Mouse (Mus musculus): ENCODE results near the gene 5330417H12Rik. TPM values are rescaled to one million over a fixed set of nuclear protein-coding genes. Genes with fewer than 3 reads are reported as not detected.

Gene 5330417H12Rik
- polyA plus RNA-seq, 1 experiment = not detected

DNA sequence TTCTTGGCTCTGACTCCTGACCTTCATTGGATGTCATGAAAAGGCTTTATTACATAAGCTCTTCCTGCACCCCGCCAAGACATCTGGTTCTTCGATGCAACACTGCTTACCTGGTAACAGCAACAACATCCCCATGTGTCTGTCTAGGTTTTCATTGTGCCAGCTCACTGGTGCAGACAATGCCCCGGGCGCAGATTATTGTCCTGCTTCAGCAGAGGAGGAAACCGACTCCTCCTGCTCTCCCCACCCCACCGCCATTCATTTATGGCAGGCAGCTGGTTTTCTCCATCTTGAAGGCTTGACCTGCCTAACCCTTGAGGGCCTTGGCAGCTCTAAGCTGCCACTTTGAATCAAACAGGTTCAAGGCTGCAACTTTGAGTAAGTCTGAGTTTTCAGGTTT is 22.0 kb downstream of the 5330417H12Rik start:
- Histone ChIP-seq H3K27ac (replicated peaks; ENCODE audit: low read depth, low read length) (no peak overlapping the region), H3K4me1 (ENCODE audit: control insufficient read depth, insufficient read depth, insufficient read length, low read length) (no peaks in the 10 kb centered on the region), H3K4me3 (ENCODE audit: insufficient read depth, low read depth, low read length) (no peak overlapping the region)

- Histone ChIP-seq H3K27ac (replicated peaks; ENCODE audit: low read depth, low read length) (no peak overlapping the region), H3K4me1 (ENCODE audit: control insufficient read depth, insufficient read depth, insufficient read length, low read length) (no peaks in the 10 kb centered on the region), H3K4me3 (ENCODE audit: insufficient read depth, low read depth, low read length) (no peak overlapping the region)
Observed at GRCm38 (mm10) chr7:107602505-107602904, 22.5 kb downstream of the 5330417H12Rik start.

- Histone ChIP-seq H3K4me3 (ENCODE audit: insufficient read depth, low read depth, low read length) (no peak overlapping the region), H3K4me1 (ENCODE audit: control insufficient read depth, insufficient read depth, insufficient read length, low read length) (no peaks in the 10 kb centered on the region), H3K27ac (replicated peaks; ENCODE audit: low read depth, low read length) (no peak overlapping the region)
Observed at GRCm38 (mm10) chr7:107600651-107601050, 24.3 kb downstream of the 5330417H12Rik start.

DNA sequence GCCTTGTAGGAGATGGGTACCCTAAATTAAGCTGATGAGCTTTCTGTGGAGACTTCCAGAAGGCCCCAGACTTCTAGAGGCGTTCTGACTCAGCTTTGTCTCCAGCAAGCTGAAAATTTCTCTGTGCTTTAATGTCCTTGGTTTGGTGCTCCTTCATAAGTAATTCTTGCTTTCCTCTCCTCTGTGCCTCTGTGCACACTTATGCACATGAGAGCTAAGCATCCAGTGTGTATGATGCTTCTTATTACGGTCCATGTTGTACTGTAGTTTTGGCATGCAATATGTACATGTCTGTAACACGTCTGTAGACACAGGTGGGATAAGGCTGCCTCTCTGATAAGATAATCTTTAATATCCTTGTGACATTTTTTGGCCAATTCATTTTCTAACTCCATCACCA is 27.0 kb downstream of the 5330417H12Rik start:
- no peak overlapping the region for H3K4me3 ChIP-seq (ENCODE audit: insufficient read depth, low read depth, low read length)
- H3K27ac ChIP-seq (replicated peaks; ENCODE audit: low read depth, low read length) = no peak overlapping the region
- no peaks in the 10 kb centered on the region for H3K4me1 ChIP-seq (ENCODE audit: control insufficient read depth, insufficient read depth, insufficient read length, low read length)

- H3K27ac ChIP-seq (replicated peaks; ENCODE audit: low read depth, low read length) = no peak overlapping the region
- H3K4me3 ChIP-seq (ENCODE audit: insufficient read depth, low read depth, low read length) = no peak overlapping the region
Observed at GRCm38 (mm10) chr7:107596753-107597152, 28.2 kb downstream of the 5330417H12Rik start.

GRCm38 (mm10) chr7:107595426-107595825 is 29.5 kb downstream of the 5330417H12Rik start:
- H3K4me3 ChIP-seq (ENCODE audit: insufficient read depth, low read depth, low read length) = peak overlapping the region; percentile 65
- no peak overlapping the region for H3K27ac ChIP-seq (replicated peaks; ENCODE audit: low read depth, low read length)
- H3K4me1 ChIP-seq (ENCODE audit: control insufficient read depth, insufficient read depth, insufficient read length, low read length) = no peaks in the 10 kb centered on the region

More at GRCm38 (mm10) chr7:107596753-107597152, 28.2 kb downstream of the 5330417H12Rik start:
- no peaks in the 10 kb centered on the region for H3K4me1 ChIP-seq (ENCODE audit: control insufficient read depth, insufficient read depth, insufficient read length, low read length)

- H3K4me3 ChIP-seq (ENCODE audit: insufficient read depth, low read depth, low read length) = peak within 1 kb of the TSS; percentile 65
- no peaks in the 10 kb centered on the region for H3K4me1 ChIP-seq (ENCODE audit: control insufficient read depth, insufficient read depth, insufficient read length, low read length)
- peak within 1 kb of the TSS; percentile 45; the same call in 1 of the 2 replicates for H3K27ac ChIP-seq (replicated peaks; ENCODE audit: low read depth, low read length)
Observed at GRCm38 (mm10) chr7:107594857-107595402, 30.0 kb downstream of the 5330417H12Rik start, which contains the start of gene Ppfibp2. Gene Ppfibp2 (plus strand): TSS chr7:107595207.

DNA sequence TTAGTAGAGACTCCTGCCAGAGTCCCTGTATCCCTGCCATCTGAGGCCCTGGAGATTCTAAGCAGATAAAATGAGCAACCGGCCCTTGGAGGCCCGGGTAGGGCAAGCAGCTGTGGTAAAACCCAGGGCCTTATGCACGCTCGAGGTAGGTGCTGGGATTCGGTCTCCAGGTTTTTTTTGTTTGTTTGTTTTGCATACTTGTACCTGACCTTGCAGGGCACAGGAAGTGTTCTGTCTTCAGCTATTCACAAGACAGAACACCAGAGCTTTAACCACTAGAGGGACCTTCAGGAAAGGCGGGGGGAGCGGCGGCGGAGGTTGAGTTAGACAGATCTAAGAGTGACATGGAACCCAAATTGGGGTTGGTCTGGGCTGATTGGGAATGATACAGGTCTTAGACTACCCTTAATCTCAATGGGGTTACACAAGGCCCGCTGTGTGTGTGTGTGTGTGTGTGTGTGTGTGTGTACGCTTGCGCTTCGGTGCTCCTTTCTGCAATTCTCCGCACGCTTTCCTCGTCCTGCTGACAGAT is 30.6 kb downstream of the 5330417H12Rik start:
- peak overlapping the region; percentile 65 for H3K4me3 ChIP-seq (ENCODE audit: insufficient read depth, low read depth, low read length)
- peak overlapping the region; percentile 45; the same call in 1 of the 2 replicates for H3K27ac ChIP-seq (replicated peaks; ENCODE audit: low read depth, low read length)
- H3K4me1 ChIP-seq (ENCODE audit: control insufficient read depth, insufficient read depth, insufficient read length, low read length) = no peaks in the 10 kb centered on the region

DNA sequence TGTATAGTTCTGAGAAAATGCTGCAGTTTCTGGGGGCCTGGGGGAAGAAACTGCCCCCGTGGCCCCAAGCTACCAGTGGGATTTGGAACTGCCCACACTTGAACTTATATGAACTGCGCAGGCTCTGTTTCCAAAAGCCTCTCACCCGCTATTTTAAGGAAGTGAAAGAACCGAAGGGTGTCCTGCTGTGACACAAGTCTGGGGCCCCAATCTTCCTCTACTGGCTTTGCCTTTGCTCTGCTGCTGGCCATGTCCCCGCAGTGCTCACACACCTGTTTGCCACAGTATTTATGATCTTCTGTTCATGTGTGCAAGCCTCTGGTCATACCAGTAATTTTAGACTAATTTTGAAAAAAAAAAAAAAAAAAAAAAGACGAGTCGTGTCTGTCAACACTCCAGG is 31.1 kb downstream of the 5330417H12Rik start:
- Histone ChIP-seq H3K4me3 (ENCODE audit: insufficient read depth, low read depth, low read length) (0 out of 2 replicates have a peak overlapping the region, but pooled peaks have one; percentile 65), H3K4me1 (ENCODE audit: control insufficient read depth, insufficient read depth, insufficient read length, low read length) (no peaks in the 10 kb centered on the region), H3K27ac (replicated peaks; ENCODE audit: low read depth, low read length) (no peak overlapping the region)

DNA sequence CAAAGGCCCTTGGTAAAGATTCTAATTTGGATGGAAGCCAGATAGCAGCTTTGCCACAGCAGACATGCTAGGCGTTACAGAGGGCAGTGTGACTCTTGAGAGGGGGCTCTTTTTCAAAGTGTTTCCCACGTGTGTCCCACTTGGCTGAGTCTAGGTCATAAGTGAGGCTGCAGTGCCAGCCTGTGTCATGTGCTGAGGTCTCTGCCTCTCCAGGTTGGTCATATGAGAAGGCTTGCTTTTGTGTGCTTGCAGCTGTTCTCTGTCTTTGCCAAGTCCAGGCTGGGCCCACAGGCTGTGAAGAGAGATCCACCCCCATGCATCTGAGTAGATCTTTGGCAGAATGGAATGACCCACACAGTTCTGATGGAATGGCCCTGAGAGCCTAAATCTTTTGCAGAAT is 32.3 kb downstream of the 5330417H12Rik start:
- Histone ChIP-seq H3K4me3 (ENCODE audit: insufficient read depth, low read depth, low read length) (no peak overlapping the region), H3K4me1 (ENCODE audit: control insufficient read depth, insufficient read depth, insufficient read length, low read length) (no peaks in the 10 kb centered on the region), H3K27ac (replicated peaks; ENCODE audit: low read depth, low read length) (no peak overlapping the region)

GRCm38 (mm10) chr7:107574276-107574675 is 50.7 kb downstream of the 5330417H12Rik start:
- no peak overlapping the region for H3K4me3 ChIP-seq (ENCODE audit: insufficient read depth, low read depth, low read length)
- no peaks in the 10 kb centered on the region for H3K4me1 ChIP-seq (ENCODE audit: control insufficient read depth, insufficient read depth, insufficient read length, low read length)
- H3K27ac ChIP-seq (replicated peaks; ENCODE audit: low read depth, low read length) = no peak overlapping the region

Other genes starting within 250 kb of the 5330417H12Rik start
- 4.7 and 7.1 TPM in 2 replicates for gene Olfml1, start 57.7 kb downstream of the 5330417H12Rik start, polyA plus RNA-seq (2012; ENCODE audit: insufficient read depth, insufficient read length, missing spikeins)
- 1.7 TPM in 2 replicates for gene Ppfibp2, start 30.0 kb downstream of the 5330417H12Rik start, polyA plus RNA-seq (2012; ENCODE audit: insufficient read depth, insufficient read length, missing spikeins)
- not detected in 2 replicates for gene Cyb5r2, start 132.9 kb upstream of the 5330417H12Rik start, polyA plus RNA-seq (2012; ENCODE audit: insufficient read depth, insufficient read length, missing spikeins)
- not detected in 2 replicates for gene Ovch2, start 176.0 kb upstream of the 5330417H12Rik start, polyA plus RNA-seq (2012; ENCODE audit: insufficient read depth, insufficient read length, missing spikeins)
- gene Olfr467, start 187.1 kb upstream of the 5330417H12Rik start, polyA plus RNA-seq (2012; ENCODE audit: insufficient read depth, insufficient read length, missing spikeins) = not detected in 2 replicates
- not detected in 2 replicates for gene Olfr469, start 200.4 kb upstream of the 5330417H12Rik start, polyA plus RNA-seq (2012; ENCODE audit: insufficient read depth, insufficient read length, missing spikeins)
- gene Olfr470, start 222.3 kb upstream of the 5330417H12Rik start, polyA plus RNA-seq (2012; ENCODE audit: insufficient read depth, insufficient read length, missing spikeins) = not detected in 2 replicates

Data from brown adipose tissue, adult 24 weeks (tissue).